Mouse (Mus musculus): ENCODE results near the gene Marcksl1. TPM values are rescaled to one million over a fixed set of nuclear protein-coding genes. Genes with fewer than 3 reads are reported as not detected.

The Marcksl1 gene
- total and polyA plus RNA-seq, 3 experiments = 3.5 to 5.1 (median 5.1) TPM

GRCm38 (mm10) chr4:129507434-129508236 is 5.7 kb upstream of the Marcksl1 start:
- Histone ChIP-seq H3K27ac (no peak overlapping the region), H3K4me1 (ENCODE audit: control insufficient read depth, insufficient read depth, low read length) (peaks cover 6% of the 10 kb centered on the region), H3K36me3 (ENCODE audit: control insufficient read depth, insufficient read depth, low read length) (no peaks in the 10 kb centered on the region), H3K79me2 (replicated peaks; ENCODE audit: control insufficient read depth, insufficient read depth, low read length) (no peaks in the 10 kb centered on the region), H3K27me3 (ENCODE audit: control insufficient read depth, insufficient read depth, low read length) (no peaks in the 10 kb centered on the region), H3K4me3 (no peak overlapping the region), H3K9ac (ENCODE audit: low read depth, low read length) (no peak overlapping the region)
- DNase-seq = no peak
- intact Hi-C loops (cut with DNase I) = no loop called here
- 58% methylated on average over 9 of the region's 10 CpGs for WGBS
- no peak for TF ChIP-seq POLR2A (IDR thresholded peaks at IDR 0.05; ENCODE audit: insufficient read depth, low read depth, low read length)
- TF ChIP-seq EP300 (IDR thresholded peaks at IDR 0.05; ENCODE audit: insufficient read depth, low read depth, low read length) = no peak
- TF ChIP-seq CTCF (IDR thresholded peaks at IDR 0.05) = no peak

- intact Hi-C loops (cut with DNase I) = no loop called here
- Histone ChIP-seq H3K4me1 (ENCODE audit: control insufficient read depth, insufficient read depth, low read length) (peaks cover 6% of the 10 kb centered on the region), H3K79me2 (replicated peaks; ENCODE audit: control insufficient read depth, insufficient read depth, low read length) (no peaks in the 10 kb centered on the region), H3K9ac (ENCODE audit: low read depth, low read length) (no peak overlapping the region), H3K36me3 (ENCODE audit: control insufficient read depth, insufficient read depth, low read length) (no peaks in the 10 kb centered on the region), H3K4me3 (no peak overlapping the region), H3K27ac (no peak overlapping the region), H3K27me3 (ENCODE audit: control insufficient read depth, insufficient read depth, low read length) (no peaks in the 10 kb centered on the region)
- no peak for TF ChIP-seq POLR2A (IDR thresholded peaks at IDR 0.05; ENCODE audit: insufficient read depth, low read depth, low read length)
- no peak for TF ChIP-seq EP300 (IDR thresholded peaks at IDR 0.05; ENCODE audit: insufficient read depth, low read depth, low read length)
- no peak for TF ChIP-seq CTCF (IDR thresholded peaks at IDR 0.05)
- WGBS = 16% methylated on average over 3 of the region's 3 CpGs
- no peak for DNase-seq
These were observed 5.2 kb upstream of the Marcksl1 start for GRCm38 (mm10) chr4:129508237-129508515.

- WGBS = 60% methylated on average over 15 of the region's 15 CpGs
- Histone ChIP-seq H3K9ac (ENCODE audit: low read depth, low read length) (no peak overlapping the region), H3K4me3 (no peak overlapping the region), H3K27me3 (ENCODE audit: control insufficient read depth, insufficient read depth, low read length) (no peaks in the 10 kb centered on the region), H3K4me1 (ENCODE audit: control insufficient read depth, insufficient read depth, low read length) (peaks cover 6% of the 10 kb centered on the region), H3K27ac (no peak overlapping the region), H3K79me2 (replicated peaks; ENCODE audit: control insufficient read depth, insufficient read depth, low read length) (no peaks in the 10 kb centered on the region), H3K36me3 (ENCODE audit: control insufficient read depth, insufficient read depth, low read length) (no peaks in the 10 kb centered on the region)
- no peak for DNase-seq
- no peak for TF ChIP-seq CTCF (IDR thresholded peaks at IDR 0.05)
- no peak for TF ChIP-seq EP300 (IDR thresholded peaks at IDR 0.05; ENCODE audit: insufficient read depth, low read depth, low read length)
- intact Hi-C loops (cut with DNase I) = no loop called here
These were observed 4.4 kb upstream of the Marcksl1 start for GRCm38 (mm10) chr4:129508834-129509600.

GRCm38 (mm10) chr4:129509650-129510049 is 3.7 kb upstream of the Marcksl1 start:
- H3K27ac ChIP-seq = no peak overlapping the region
- H3K4me3 ChIP-seq = no peak overlapping the region
- no peaks in the 10 kb centered on the region for H3K36me3 ChIP-seq (ENCODE audit: control insufficient read depth, insufficient read depth, low read length)
- intact Hi-C loops (cut with DNase I) = no loop called here
- TF ChIP-seq EP300 (IDR thresholded peaks at IDR 0.05; ENCODE audit: insufficient read depth, low read depth, low read length) (no peak), CTCF (IDR thresholded peaks at IDR 0.05) (no peak), POLR2A (IDR thresholded peaks at IDR 0.05; ENCODE audit: insufficient read depth, low read depth, low read length) (no peak)
- H3K9ac ChIP-seq (ENCODE audit: low read depth, low read length) = no peak overlapping the region
- no peaks in the 10 kb centered on the region for H3K79me2 ChIP-seq (replicated peaks; ENCODE audit: control insufficient read depth, insufficient read depth, low read length)
- peaks cover 6% of the 10 kb centered on the region for H3K4me1 ChIP-seq (ENCODE audit: control insufficient read depth, insufficient read depth, low read length)
- 81% methylated on average over 3 of the region's 3 CpGs for whole genome bisulfite sequencing
- DNase-seq = no peak
- H3K27me3 ChIP-seq (ENCODE audit: control insufficient read depth, insufficient read depth, low read length) = no peaks in the 10 kb centered on the region

- no peak overlapping the region for H3K9ac ChIP-seq (ENCODE audit: low read depth, low read length)
- no peak overlapping the region for H3K4me3 ChIP-seq
- intact Hi-C loops (cut with DNase I) = no loop called here
- no peak overlapping the region for H3K27ac ChIP-seq
- DNase-seq = no peak
- peaks cover 6% of the 10 kb centered on the region for H3K4me1 ChIP-seq (ENCODE audit: control insufficient read depth, insufficient read depth, low read length)
- H3K36me3 ChIP-seq (ENCODE audit: control insufficient read depth, insufficient read depth, low read length) = no peaks in the 10 kb centered on the region
- no peaks in the 10 kb centered on the region for H3K27me3 ChIP-seq (ENCODE audit: control insufficient read depth, insufficient read depth, low read length)
- TF ChIP-seq POLR2A (IDR thresholded peaks at IDR 0.05; ENCODE audit: insufficient read depth, low read depth, low read length) (no peak), CTCF (IDR thresholded peaks at IDR 0.05) (no peak), EP300 (IDR thresholded peaks at IDR 0.05; ENCODE audit: insufficient read depth, low read depth, low read length) (no peak)
- H3K79me2 ChIP-seq (replicated peaks; ENCODE audit: control insufficient read depth, insufficient read depth, low read length) = no peaks in the 10 kb centered on the region
- 73% methylated on average over 6 of the region's 6 CpGs for WGBS
These were observed 2.5 kb upstream of the Marcksl1 start for GRCm38 (mm10) chr4:129510723-129511412.
